ENCODE assay signal across 1 mouse cellular context in the genomic region with DNA sequence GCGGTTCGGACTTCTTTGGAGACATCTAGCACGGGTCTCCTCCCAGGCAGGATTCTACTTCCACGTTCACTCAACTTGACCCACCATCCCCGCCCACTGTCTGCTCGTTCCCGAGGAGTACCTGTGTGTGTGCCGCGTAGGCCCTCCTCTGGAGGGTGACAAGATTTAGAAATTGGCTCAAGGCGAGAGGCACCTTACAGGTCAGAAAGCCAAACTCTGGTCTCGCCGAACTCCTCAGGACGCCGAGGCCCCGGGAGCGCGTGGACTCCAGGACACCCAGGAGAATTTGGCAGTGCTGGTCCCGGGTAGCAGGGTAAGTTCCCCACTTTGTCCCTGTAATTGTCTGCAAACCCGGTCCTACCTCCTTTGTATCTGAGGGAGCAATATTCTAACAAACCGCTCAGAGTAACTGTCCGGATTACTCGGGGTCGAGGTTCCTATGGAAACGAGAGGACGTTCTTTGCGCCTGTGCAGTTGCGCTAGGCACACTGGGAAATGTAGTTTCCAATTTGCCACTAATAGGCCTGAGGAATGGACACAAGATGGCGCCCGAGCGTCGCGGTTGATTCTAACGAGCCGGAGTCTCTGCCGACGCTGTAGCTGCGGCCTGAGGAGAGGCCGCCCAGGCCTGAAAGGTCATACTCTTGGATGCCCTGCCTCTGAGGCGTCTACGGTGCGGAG.
TF ChIP-seq lines count a peak whose summit lies in the region.

No protein-coding gene starts in this region.

TF ChIP-seq in MEL, 35 proteins besides CTCF, POLR2A, EP300 and RAD21 (continued from another document):
- TF ChIP-seq POLR2AphosphoS5 (IDR thresholded peaks at IDR 0.05; ENCODE audit: borderline replicate concordance, low read depth, low read length), result no peak
- peak; percentile 59 for TF ChIP-seq NELFE (IDR thresholded peaks at IDR 0.05; ENCODE audit: low read depth, low read length)
- no peak for TF ChIP-seq GATA1 (IDR thresholded peaks at IDR 0.05; ENCODE audit: low read depth, low read length)
- TF ChIP-seq SMC3 (IDR thresholded peaks at IDR 0.05; ENCODE audit: low read depth, low read length), result peak; percentile 99
- TF ChIP-seq RCOR1 (IDR thresholded peaks at IDR 0.05; ENCODE audit: low read depth, low read length), result 0 out of 2 replicates have a peak, but pooled peaks have one; percentile 21
- no peak for TF ChIP-seq JUND (IDR thresholded peaks at IDR 0.05; ENCODE audit: low read depth, low read length)
- no peak for TF ChIP-seq CHD1 (IDR thresholded peaks at IDR 0.05; ENCODE audit: low read depth, low read length)
- peak; percentile 82 for TF ChIP-seq TBP (IDR thresholded peaks at IDR 0.05; ENCODE audit: low read depth, low read length)
- no peak for TF ChIP-seq E2F4 (IDR thresholded peaks at IDR 0.05; ENCODE audit: borderline replicate concordance, low read depth, low read length)
- no peak for TF ChIP-seq GABPA (IDR thresholded peaks at IDR 0.05; ENCODE audit: low read depth, low read length)
- no peak for TF ChIP-seq ZMIZ1 (IDR thresholded peaks at IDR 0.05; ENCODE audit: low read depth, low read length)
- no peak for TF ChIP-seq MEF2A (IDR thresholded peaks at IDR 0.05; ENCODE audit: extremely low read depth, insufficient replicate concordance, low read depth, low read length, poor library complexity, severe bottlenecking)
- TF ChIP-seq KAT2A (conservative IDR thresholded peaks at IDR 0.05; ENCODE audit: low read depth, low read length), result peak; percentile 94
- no peak for TF ChIP-seq USF2 (IDR thresholded peaks at IDR 0.05; ENCODE audit: borderline replicate concordance in 1 of 2, insufficient read depth in 1 of 2, low read depth in 1 of 2, low read length in 2 of 2)
- no peak for TF ChIP-seq CHD2 (IDR thresholded peaks at IDR 0.05; ENCODE audit: low read length)
- TF ChIP-seq MYB (IDR thresholded peaks at IDR 0.05; ENCODE audit: low read depth, low read length), result no peak
- no peak for TF ChIP-seq TAL1 (IDR thresholded peaks at IDR 0.05; ENCODE audit: low read length)
- no peak for TF ChIP-seq POLR2AphosphoS2 (IDR thresholded peaks at IDR 0.05; ENCODE audit: low read length)
- TF ChIP-seq ZC3H11A (IDR thresholded peaks at IDR 0.05; ENCODE audit: low read depth, low read length), result peak; percentile 98
- 0 out of 2 replicates have a peak, but pooled peaks have one; percentile 21 for TF ChIP-seq MAX (IDR thresholded peaks at IDR 0.05; ENCODE audit: low read length)
- peak; percentile 68 for TF ChIP-seq ZNF384 (IDR thresholded peaks at IDR 0.05; ENCODE audit: low read depth, low read length)
- peak; percentile 96 for TF ChIP-seq SIN3A (IDR thresholded peaks at IDR 0.05; ENCODE audit: low read length)
- peak; percentile 55; the same call in 1 of the 2 replicates for TF ChIP-seq BHLHE40 (IDR thresholded peaks at IDR 0.05; ENCODE audit: borderline replicate concordance, low read depth, low read length)
- peak; percentile 58 for TF ChIP-seq TCF12 (IDR thresholded peaks at IDR 0.05; ENCODE audit: low read depth, low read length)
- TF ChIP-seq ZKSCAN1 (IDR thresholded peaks at IDR 0.05; ENCODE audit: low read depth, low read length), result no peak
